Mouse (Mus musculus) liver, embryonic 14.5 days (tissue): ENCODE measurements at regions not wholly inside any gene's neighbourhood (a gene's known extent, or its start where the extent isn't known, plus 50 kb on each side); places are given as distances from the start of the nearest gene placed in this dataset.

ENCODE experiments used
- CTCF ChIP-seq: IDR thresholded peaks from 2 replicates; pipeline ENCODE4 v1.5.1; 2016; ENCODE audit warnings: antibody characterized with exemption, low read depth, control low read depth
- EP300 ChIP-seq: IDR thresholded peaks from 2 replicates; pipeline ENCODE4 v1.6.1; 2016; ENCODE audit warnings: antibody characterized with exemption, low read depth

GRCm38 (mm10) chr3:34287836-34288235 is 206.7 kb upstream of the Dnajc19 start:
- TF ChIP-seq EP300 (no peak), CTCF (no peak)
